10 mouse cellular contexts compared by ENCODE assay signal in genomic region chr16:24819127-24819526, GRCm38 (mm10).
DNase-seq lines count a peak whose midpoint lies in the region; ATAC-seq and TF ChIP-seq lines count a peak whose summit lies in the region.
"Had no signal": no experiment of that assay in that cellular context is flagged by ENCODE, and none has a peak within 500 bp of the region (broad histone marks: within the 10 kb centered on the region; RNA-seq: fewer than 3 reads in every experiment).

No protein-coding gene starts in this region.

- no peak overlapping the region for H3K9ac ChIP-seq in midbrain, embryonic 14.5 days (replicated peaks; ENCODE audit: low read length)
- H3K9ac ChIP-seq: lung, embryonic 15.5 days had no signal

- DNase-seq in cerebellum, postnatal 36 days = no peak
- no peak for DNase-seq in layer of hippocampus, adult 2 months (ENCODE audit: low spot score in 2 of 2)
- no peak for DNase-seq in layer of hippocampus, adult 9-10 months (ENCODE audit: low spot score)
- DNase-seq in cerebellum, adult 9-11 months = peak; percentile 39
- peak; percentile 27 for DNase-seq in midbrain, embryonic 14.5 days
- no peak for DNase-seq in left cerebral cortex, adult 18-20 months (ENCODE audit: low spot score in 2 of 2)
- DNase-seq in right cerebral cortex, adult 2 months (ENCODE audit: low spot score in 2 of 2) = no peak
- DNase-seq: adrenal gland, postnatal 25 days had no signal

- TF ChIP-seq CTCF in layer of hippocampus, adult 2 months (conservative IDR thresholded peaks at IDR 0.05) = peak; percentile 60

- H3K4me3 ChIP-seq in layer of hippocampus, adult 2 months = no peak overlapping the region
- no peak overlapping the region for H3K4me3 ChIP-seq in midbrain, embryonic 14.5 days (replicated peaks; ENCODE audit: low read depth, low read length)
- H3K4me3 ChIP-seq: lung, embryonic 15.5 days had no signal

- H3K4me2 ChIP-seq in midbrain, embryonic 14.5 days (ENCODE audit: low read length) = no peak overlapping the region
- H3K4me2 ChIP-seq: lung, embryonic 15.5 days had no signal

- 0 out of 2 replicates have a peak, but pooled peaks have one; percentile 45 for ATAC-seq in cerebellum, adult (ENCODE audit: insufficient number of reproducible peaks, low FRiP score, low TSS enrichment)
- no peak for ATAC-seq in midbrain, embryonic 14.5 days (ENCODE audit: low FRiP score, low TSS enrichment)

- H3K9me3 ChIP-seq in midbrain, embryonic 14.5 days (ENCODE audit: control insufficient read depth, low read length) = no peaks in the 10 kb centered on the region
- H3K9me3 ChIP-seq: lung, embryonic 15.5 days had no signal

- 58% methylated on average over 4 of the region's 4 CpGs for WGBS in midbrain, embryonic 14.5 days

- H3K27me3 ChIP-seq in midbrain, embryonic 14.5 days (ENCODE audit: control insufficient read depth, insufficient read depth, low read length) = no peaks in the 10 kb centered on the region
- H3K27me3 ChIP-seq: lung, embryonic 15.5 days had no signal

- H3K27ac ChIP-seq in layer of hippocampus, adult 2 months = peak overlapping the region; percentile 57; the same call in 1 of the 2 replicates
- no peak overlapping the region for H3K27ac ChIP-seq in midbrain, embryonic 14.5 days (replicated peaks; ENCODE audit: low read depth, low read length)
- H3K27ac ChIP-seq: lung, embryonic 15.5 days had no signal

- H3K4me1 ChIP-seq in midbrain, embryonic 14.5 days (ENCODE audit: control insufficient read depth, insufficient read depth, low read length) = no peaks in the 10 kb centered on the region
- H3K4me1 ChIP-seq: lung, embryonic 15.5 days had no signal

- no peaks in the 10 kb centered on the region for H3K36me3 ChIP-seq in midbrain, embryonic 14.5 days (ENCODE audit: control insufficient read depth, insufficient read depth, low read length)
- H3K36me3 ChIP-seq: lung, embryonic 15.5 days had no signal

Comparison
In these comparisons a context has a peak if more than half of its experiments do, and no peak if none do; other contexts are left out.
1. DNase-seq: peak in cerebellum, adult 9-11 months (single experiment) and midbrain, embryonic 14.5 days (single experiment); none in cerebellum, postnatal 36 days (0 of 2), layer of hippocampus, adult 2 months (0 of 2), layer of hippocampus, adult 9-10 months (single experiment), left cerebral cortex, adult 18-20 months (0 of 2) and right cerebral cortex, adult 2 months (0 of 2).